Mouse (Mus musculus): ENCODE measurements around the gene Foxk2. TPM values are rescaled to one million over a fixed set of nuclear protein-coding genes. Genes with fewer than 3 reads are reported as not detected.

The Foxk2 gene
- polyA plus RNA-seq, 1 experiment from 2014 or later, result 4.6 TPM

DNA sequence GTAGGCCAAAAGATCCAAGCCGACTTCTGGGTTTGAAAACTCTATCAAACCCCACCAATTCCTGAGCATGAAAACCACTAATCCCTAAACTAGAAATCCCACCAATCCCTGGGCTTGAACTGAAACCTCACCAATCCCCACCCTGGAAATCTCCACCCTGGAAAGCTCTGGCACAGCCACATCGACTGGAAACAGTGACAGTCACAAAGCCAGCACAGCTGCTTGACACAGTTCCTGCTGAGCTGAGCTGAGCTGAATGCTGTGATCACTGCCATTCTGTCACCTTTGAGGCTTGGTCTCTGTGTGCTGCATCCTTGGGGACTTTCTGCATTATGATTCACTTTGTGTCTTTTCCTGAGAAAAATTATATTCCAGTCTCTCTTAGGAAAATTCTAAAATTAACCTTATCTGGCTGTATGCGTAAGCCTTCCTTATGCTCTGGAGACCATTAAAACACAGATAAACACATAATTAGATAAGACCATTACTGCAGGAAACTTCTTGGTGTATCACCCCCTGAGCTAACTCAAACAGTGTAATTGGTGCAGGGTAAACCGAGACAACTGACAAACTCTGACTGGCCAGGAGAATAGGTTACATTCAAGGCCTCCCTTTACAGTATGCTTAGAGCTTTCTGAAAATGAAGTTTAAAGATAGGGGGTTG is 28.0 kb upstream of the Foxk2 start:
- no peaks in the 10 kb centered on the region for H3K9me3 ChIP-seq (ENCODE audit: control insufficient read depth, low read length)
- H3K36me3 ChIP-seq (ENCODE audit: control insufficient read depth, insufficient read depth, low read length), result no peaks in the 10 kb centered on the region
- peaks cover 18% of the 10 kb centered on the region for H3K4me1 ChIP-seq (ENCODE audit: control insufficient read depth, insufficient read depth, low read length)
- no peak for ATAC-seq
- H3K4me2 ChIP-seq (ENCODE audit: low read depth, low read length), result no peak overlapping the region
- H3K27me3 ChIP-seq (replicated peaks; ENCODE audit: control insufficient read depth, insufficient read depth, low read length), result no peaks in the 10 kb centered on the region
- H3K27ac ChIP-seq (ENCODE audit: low read length), result peak overlapping the region; percentile 68
- 47% methylated on average over 4 of the region's 4 CpGs for WGBS
- no peak overlapping the region for H3K4me3 ChIP-seq (ENCODE audit: low read length)
- H3K9ac ChIP-seq (ENCODE audit: low read depth, low read length), result no peak overlapping the region

DNA sequence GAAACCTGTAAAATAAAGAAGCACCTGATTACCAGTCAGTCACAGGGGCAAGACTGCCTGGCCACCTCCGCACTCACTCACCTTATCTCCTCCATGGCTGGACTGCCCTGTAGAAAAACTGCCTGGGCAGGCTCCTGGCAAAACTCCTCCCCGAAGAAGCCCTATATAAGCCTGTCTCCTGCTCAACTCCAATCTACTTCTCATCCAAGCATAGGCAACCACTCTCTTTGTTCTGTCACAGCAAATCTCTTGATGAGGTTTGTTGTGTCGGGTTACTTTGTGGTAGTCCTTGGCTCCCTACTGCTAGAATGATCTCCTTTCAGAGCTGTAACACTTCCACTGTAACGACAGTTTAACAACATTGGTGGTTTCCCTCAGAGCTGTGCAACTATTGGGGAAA is 27.1 kb upstream of the Foxk2 start:
- no peak overlapping the region for H3K4me3 ChIP-seq (ENCODE audit: low read length)
- H3K9me3 ChIP-seq (ENCODE audit: control insufficient read depth, low read length), result no peaks in the 10 kb centered on the region
- H3K4me2 ChIP-seq (ENCODE audit: low read depth, low read length), result no peak overlapping the region
- WGBS, result 27% methylated on average over 4 of the region's 4 CpGs
- H3K36me3 ChIP-seq (ENCODE audit: control insufficient read depth, insufficient read depth, low read length), result no peaks in the 10 kb centered on the region
- no peak overlapping the region for H3K9ac ChIP-seq (ENCODE audit: low read depth, low read length)
- H3K27me3 ChIP-seq (replicated peaks; ENCODE audit: control insufficient read depth, insufficient read depth, low read length), result no peaks in the 10 kb centered on the region
- ATAC-seq, result no peak
- peaks cover 12% of the 10 kb centered on the region for H3K4me1 ChIP-seq (ENCODE audit: control insufficient read depth, insufficient read depth, low read length)
- H3K27ac ChIP-seq (ENCODE audit: low read length), result no peak overlapping the region

DNA sequence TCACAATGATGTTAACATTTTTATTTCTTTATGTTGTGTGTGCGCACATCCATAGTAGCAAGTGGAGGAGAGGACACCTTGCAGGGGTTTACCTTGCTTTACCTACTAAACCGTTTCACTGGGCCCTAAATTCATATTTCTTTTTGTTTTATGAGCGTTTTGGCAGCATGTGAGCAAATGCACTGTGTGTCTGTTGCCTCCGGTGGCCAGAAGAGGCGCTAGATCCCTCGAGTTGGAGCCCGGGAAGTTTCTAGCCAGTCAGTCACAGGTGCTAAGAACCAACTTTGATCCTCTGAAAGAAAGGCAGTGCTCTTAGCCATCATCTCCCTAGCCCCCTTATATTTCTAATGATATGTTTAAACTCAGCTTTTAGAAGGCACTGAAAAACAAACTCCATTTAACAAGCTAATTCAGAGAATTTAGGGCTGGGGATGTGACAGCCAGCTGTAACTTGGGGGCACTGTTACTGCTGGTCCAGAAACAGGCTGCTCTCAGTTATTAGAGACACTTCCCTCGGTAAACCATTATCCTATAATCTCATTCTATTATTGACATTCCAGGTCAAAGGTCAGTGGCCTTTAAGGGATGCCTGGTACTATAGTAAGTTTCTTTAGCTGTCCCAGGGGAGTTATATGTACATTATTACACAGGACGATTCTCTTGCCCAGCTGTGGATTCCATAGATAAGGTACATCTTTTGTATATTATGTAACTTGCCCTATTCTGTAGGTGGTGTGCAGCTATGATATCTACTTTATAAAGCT is 24.1 kb upstream of the Foxk2 start:
- Histone ChIP-seq H3K27ac (ENCODE audit: low read length) (peak overlapping the region; percentile 100), H3K27me3 (replicated peaks; ENCODE audit: control insufficient read depth, insufficient read depth, low read length) (no peaks in the 10 kb centered on the region), H3K9ac (ENCODE audit: low read depth, low read length) (no peak overlapping the region), H3K4me1 (ENCODE audit: control insufficient read depth, insufficient read depth, low read length) (peaks cover 13% of the 10 kb centered on the region), H3K36me3 (ENCODE audit: control insufficient read depth, insufficient read depth, low read length) (no peaks in the 10 kb centered on the region), H3K9me3 (ENCODE audit: control insufficient read depth, low read length) (no peaks in the 10 kb centered on the region), H3K4me3 (ENCODE audit: low read length) (peak overlapping the region; percentile 81; the same call in 1 of the 2 replicates), H3K4me2 (ENCODE audit: low read depth, low read length) (peak overlapping the region; percentile 55)
- no peak for ATAC-seq
- WGBS, result 22% methylated on average over 9 of the region's 9 CpGs

DNA sequence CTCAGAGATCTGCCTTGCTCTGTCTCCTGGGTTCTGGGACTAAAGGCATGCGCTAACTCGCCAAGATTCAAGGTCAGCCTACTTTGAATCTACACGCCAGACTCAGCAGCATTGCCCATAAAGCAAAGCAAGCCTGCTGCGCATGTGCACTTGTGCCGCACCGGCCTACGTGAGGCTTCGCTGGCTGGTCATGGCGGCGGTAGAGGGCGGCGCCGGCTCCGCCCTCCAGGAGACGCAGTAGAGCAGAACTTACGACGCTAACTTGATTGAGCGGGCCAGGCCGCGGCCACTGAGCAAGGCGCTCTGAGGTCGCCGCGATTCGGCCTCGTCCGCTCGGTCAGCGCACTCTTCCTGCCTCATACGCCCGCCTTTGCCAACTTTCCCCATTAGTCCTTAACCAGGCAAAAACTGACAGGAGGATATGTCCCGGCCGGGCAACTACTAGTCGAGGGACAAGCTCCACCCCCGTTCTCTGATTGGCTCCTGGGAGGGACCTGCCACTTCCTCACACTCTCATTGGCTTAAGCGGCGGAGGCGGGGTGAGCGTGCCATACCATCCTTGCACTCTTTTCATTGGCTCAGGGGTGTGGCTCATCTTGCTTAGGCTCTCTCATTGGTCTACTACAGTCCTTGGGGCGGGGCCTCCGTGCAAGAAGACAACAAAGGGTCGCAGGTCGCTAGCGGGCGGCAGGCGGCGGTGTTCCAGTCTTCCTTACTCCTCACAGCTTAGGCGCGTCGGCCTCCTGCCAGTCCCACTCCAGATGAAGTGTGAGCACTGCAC is 23.0 kb upstream of the Foxk2 start, which contains the start of gene Narf:
Gene Narf, plus strand, starts transcription at position 690 of the 781 bp plus-strand sequence.
- no peaks in the 10 kb centered on the region for H3K36me3 ChIP-seq (ENCODE audit: control insufficient read depth, insufficient read depth, low read length)
- peak within 1 kb of the TSS; percentile 61 for H3K4me2 ChIP-seq (ENCODE audit: low read depth, low read length)
- under 1% methylated on average over 50 of the region's 50 CpGs for WGBS
- peaks cover 13% of the 10 kb centered on the region for H3K4me1 ChIP-seq (ENCODE audit: control insufficient read depth, insufficient read depth, low read length)
- H3K4me3 ChIP-seq (ENCODE audit: low read length), result peak within 1 kb of the TSS; percentile 81
- H3K9ac ChIP-seq (ENCODE audit: low read depth, low read length), result peak within 1 kb of the TSS; percentile 90
- no peaks in the 10 kb centered on the region for H3K27me3 ChIP-seq (replicated peaks; ENCODE audit: control insufficient read depth, insufficient read depth, low read length)
- H3K9me3 ChIP-seq (ENCODE audit: control insufficient read depth, low read length), result no peaks in the 10 kb centered on the region
- peak; percentile 98 for ATAC-seq
- H3K27ac ChIP-seq (ENCODE audit: low read length), result peak within 1 kb of the TSS; percentile 100

DNA sequence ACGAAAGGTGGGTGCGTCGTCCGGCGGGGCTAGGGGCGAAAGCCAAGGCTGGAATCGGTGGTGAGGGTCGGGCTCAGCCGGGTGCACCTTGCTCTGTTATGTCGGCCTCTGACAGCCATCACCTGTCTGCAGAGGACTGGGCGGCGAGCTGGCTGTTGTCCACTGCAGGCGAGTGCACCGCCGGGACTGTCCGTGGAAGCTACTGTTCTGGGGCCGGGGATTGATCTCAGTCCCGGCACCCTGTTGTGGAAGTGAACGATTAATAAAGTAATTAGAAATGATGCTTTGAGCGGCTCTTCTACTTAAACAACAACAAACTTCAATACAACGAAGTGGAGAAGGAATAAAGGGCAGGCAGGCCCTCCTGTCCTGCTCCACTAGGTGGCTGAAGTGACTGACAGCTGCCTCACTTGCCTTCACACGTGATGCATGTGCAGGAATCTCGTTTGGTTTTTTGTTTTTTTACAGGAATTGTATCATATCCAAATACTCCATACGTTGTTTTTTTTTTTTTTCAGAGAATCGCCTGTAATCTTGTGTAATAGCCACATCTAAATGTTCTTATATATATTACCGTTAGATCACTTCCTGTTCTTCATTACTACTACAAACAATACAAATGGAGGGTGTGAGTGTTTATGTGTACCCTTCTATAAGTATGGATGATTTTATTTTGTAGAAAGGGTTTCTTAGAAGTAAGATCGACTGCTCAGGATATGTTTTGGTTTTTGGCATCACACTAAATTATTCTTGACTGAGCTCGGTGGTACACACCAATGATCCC is 22.3 kb upstream of the Foxk2 start:
- peak overlapping the region; percentile 85 for H3K9ac ChIP-seq (ENCODE audit: low read depth, low read length)
- peak; percentile 54 for ATAC-seq
- H3K4me2 ChIP-seq (ENCODE audit: low read depth, low read length), result peak overlapping the region; percentile 61

DNA sequence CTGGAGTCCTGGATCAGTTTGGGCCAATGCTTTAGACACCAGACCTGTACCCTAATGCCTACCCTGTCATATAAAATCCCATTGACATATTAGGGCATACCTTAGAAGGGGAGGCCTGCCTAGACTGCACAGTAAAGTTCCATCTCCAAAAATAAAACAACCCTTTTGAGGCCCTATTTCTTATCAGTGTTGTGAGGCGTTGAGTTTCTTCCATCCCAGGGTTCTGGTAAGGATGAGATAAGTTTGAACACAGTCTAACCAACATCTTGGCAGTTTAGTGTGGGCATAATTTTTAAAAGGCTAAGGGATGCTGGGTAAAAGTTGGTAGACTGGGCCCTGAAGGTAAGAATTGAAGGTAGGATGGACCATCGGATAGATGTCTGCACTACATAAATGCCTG is 20.1 kb upstream of the Foxk2 start:
- Histone ChIP-seq H3K9ac (ENCODE audit: low read depth, low read length) (no peak overlapping the region), H3K4me3 (ENCODE audit: low read length) (no peak overlapping the region), H3K4me1 (ENCODE audit: control insufficient read depth, insufficient read depth, low read length) (peaks cover 13% of the 10 kb centered on the region), H3K27me3 (replicated peaks; ENCODE audit: control insufficient read depth, insufficient read depth, low read length) (no peaks in the 10 kb centered on the region), H3K9me3 (ENCODE audit: control insufficient read depth, low read length) (no peaks in the 10 kb centered on the region), H3K27ac (ENCODE audit: low read length) (no peak overlapping the region), H3K4me2 (ENCODE audit: low read depth, low read length) (no peak overlapping the region), H3K36me3 (ENCODE audit: control insufficient read depth, insufficient read depth, low read length) (peaks cover under 1% of the 10 kb centered on the region; the same call in 1 of the 2 replicates)
- WGBS, result 86% methylated on average over 2 of the region's 2 CpGs
- no peak for ATAC-seq

More for the DNA sequence above, 22.3 kb upstream of the Foxk2 start:
- Histone ChIP-seq H3K4me1 (ENCODE audit: control insufficient read depth, insufficient read depth, low read length) (peaks cover 13% of the 10 kb centered on the region), H3K9me3 (ENCODE audit: control insufficient read depth, low read length) (no peaks in the 10 kb centered on the region), H3K36me3 (ENCODE audit: control insufficient read depth, insufficient read depth, low read length) (no peaks in the 10 kb centered on the region), H3K27ac (ENCODE audit: low read length) (peak overlapping the region; percentile 96), H3K27me3 (replicated peaks; ENCODE audit: control insufficient read depth, insufficient read depth, low read length) (no peaks in the 10 kb centered on the region), H3K4me3 (ENCODE audit: low read length) (peak overlapping the region; percentile 81)
- 3% methylated on average over 28 of the region's 28 CpGs for WGBS

DNA sequence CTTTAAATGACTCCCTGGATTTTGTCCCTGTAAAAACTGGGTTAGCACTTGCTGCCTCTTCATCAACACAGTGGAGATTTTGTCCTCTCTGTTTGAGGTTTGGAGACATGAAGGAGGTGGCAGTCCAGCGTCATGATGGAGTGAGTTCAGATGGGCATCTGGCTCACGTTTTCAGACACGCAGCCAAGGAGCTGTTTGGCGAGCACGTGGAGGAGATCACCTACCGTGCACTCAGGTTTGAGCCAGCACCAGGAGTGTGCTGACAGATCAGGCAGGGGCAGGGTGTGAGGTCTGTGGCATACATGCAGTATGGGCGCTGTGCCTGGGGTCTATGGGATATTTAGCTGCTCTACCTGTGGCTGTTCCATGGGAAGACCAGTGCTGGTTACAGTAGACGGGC is 9.6 kb upstream of the Foxk2 start:
- 90% methylated on average over 8 of the region's 8 CpGs for WGBS
- no peaks in the 10 kb centered on the region for H3K27me3 ChIP-seq (replicated peaks; ENCODE audit: control insufficient read depth, insufficient read depth, low read length)
- peaks cover 43% of the 10 kb centered on the region for H3K36me3 ChIP-seq (ENCODE audit: control insufficient read depth, insufficient read depth, low read length)

DNA sequence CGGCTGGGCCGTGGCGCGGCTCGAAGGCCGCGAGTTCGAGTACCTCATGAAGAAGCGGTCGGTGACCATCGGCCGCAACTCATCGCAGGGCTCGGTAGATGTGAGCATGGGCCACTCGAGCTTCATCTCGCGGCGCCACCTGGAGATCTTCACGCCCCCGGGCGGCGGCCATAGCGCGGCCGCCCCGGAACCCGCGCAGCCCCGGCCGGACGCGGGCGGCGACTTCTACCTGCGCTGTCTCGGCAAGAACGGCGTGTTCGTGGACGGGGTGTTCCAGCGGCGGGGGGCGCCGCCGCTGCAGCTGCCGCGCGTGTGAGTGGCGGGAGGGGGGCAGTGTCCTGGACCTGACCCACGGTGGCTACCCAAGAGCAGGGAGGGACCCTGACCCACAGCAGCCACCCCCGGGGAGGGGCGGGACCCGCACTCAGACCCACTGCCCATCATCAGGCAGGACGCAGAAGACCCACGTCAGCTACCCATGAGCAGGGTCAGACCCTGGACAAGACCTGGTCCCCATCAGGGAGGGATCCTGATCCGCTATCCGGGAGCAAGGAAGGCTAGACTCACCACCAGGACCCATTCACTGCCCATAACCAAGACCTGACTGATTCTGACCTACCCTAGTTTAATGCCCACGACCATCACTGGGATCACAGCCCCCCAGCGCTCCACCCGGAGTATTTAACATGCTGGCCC is 569 bp downstream of the Foxk2 start:
- H3K9me3 ChIP-seq (ENCODE audit: control insufficient read depth, low read length), result no peaks in the 10 kb centered on the region
- peaks cover 1% of the 10 kb centered on the region; the same call in 1 of the 2 replicates for H3K36me3 ChIP-seq (ENCODE audit: control insufficient read depth, insufficient read depth, low read length)
- H3K9ac ChIP-seq (ENCODE audit: low read depth, low read length), result peak overlapping the region; percentile 97
- peak; percentile 47 for ATAC-seq
- H3K4me3 ChIP-seq (ENCODE audit: low read length), result peak overlapping the region; percentile 98
- H3K4me2 ChIP-seq (ENCODE audit: low read depth, low read length), result peak overlapping the region; percentile 97
- H3K4me1 ChIP-seq (ENCODE audit: control insufficient read depth, insufficient read depth, low read length), result peaks cover 13% of the 10 kb centered on the region
- WGBS, result under 1% methylated on average over 58 of the region's 60 CpGs
- H3K27me3 ChIP-seq (replicated peaks; ENCODE audit: control insufficient read depth, insufficient read depth, low read length), result no peaks in the 10 kb centered on the region
- peak overlapping the region; percentile 74 for H3K27ac ChIP-seq (ENCODE audit: low read length)

More for the DNA sequence above, 9.6 kb upstream of the Foxk2 start:
- Histone ChIP-seq H3K4me2 (ENCODE audit: low read depth, low read length) (no peak overlapping the region), H3K9me3 (ENCODE audit: control insufficient read depth, low read length) (no peaks in the 10 kb centered on the region), H3K9ac (ENCODE audit: low read depth, low read length) (no peak overlapping the region), H3K27ac (ENCODE audit: low read length) (no peak overlapping the region), H3K4me1 (ENCODE audit: control insufficient read depth, insufficient read depth, low read length) (no peaks in the 10 kb centered on the region), H3K4me3 (ENCODE audit: low read length) (no peak overlapping the region)
- ATAC-seq, result no peak

Measured in intestine, embryonic 16.5 days (tissue).